ENCODE assay signal across 9 mouse cellular contexts in the genomic region with DNA sequence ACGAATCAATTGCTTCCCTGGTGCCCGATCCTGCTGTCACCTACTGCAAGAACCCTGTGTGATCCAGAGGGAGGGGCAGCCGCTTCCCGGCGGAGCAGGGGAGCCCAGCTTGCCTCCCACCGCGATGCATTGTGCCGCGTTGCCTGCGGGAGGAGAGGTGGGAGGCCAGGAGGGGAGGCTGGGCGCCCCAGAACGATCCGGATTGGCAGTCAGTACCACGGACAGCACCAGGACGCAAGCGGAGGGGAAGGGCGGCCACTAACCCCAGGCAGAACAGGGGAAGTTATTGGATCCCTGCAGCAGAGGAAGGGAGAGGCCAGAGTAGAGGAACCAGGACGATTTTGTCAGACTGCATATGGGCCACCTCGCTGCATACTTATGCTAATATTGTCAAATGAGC. TPM values are rescaled to one million over a fixed set of nuclear protein-coding genes. Genes with fewer than 3 reads are reported as not detected.
DNase-seq lines count a peak whose midpoint lies in the region; ATAC-seq and TF ChIP-seq lines count a peak whose summit lies in the region.
"Had no signal": no experiment of that assay in that cellular context is flagged by ENCODE, and none has a peak within 500 bp of the region (broad histone marks: within the 10 kb centered on the region; RNA-seq: fewer than 3 reads in every experiment).

No protein-coding gene starts in this region.

- H3K36me3 ChIP-seq in embryonic facial prominence, embryonic 13.5 days, result no peaks in the 10 kb centered on the region
- H3K36me3 ChIP-seq in hindbrain, embryonic 12.5 days, result no peaks in the 10 kb centered on the region
- no peaks in the 10 kb centered on the region for H3K36me3 ChIP-seq in midbrain, postnatal 0 days (ENCODE audit: insufficient read depth, low read length)
- H3K36me3 ChIP-seq: liver, embryonic 15.5 days had no signal

- ATAC-seq in embryonic facial prominence, embryonic 13.5 days (ENCODE audit: insufficient number of reproducible peaks, insufficient read depth, low FRiP score, low TSS enrichment, low read depth), result no peak
- ATAC-seq in hindbrain, embryonic 12.5 days (ENCODE audit: low FRiP score), result 0 out of 2 replicates have a peak, but pooled peaks have one; percentile 6
- peak; percentile 58; the same call in 1 of the 2 replicates for ATAC-seq in midbrain, postnatal 0 days (ENCODE audit: low FRiP score)

- peak overlapping the region; percentile 35 for H3K4me2 ChIP-seq in embryonic facial prominence, embryonic 13.5 days
- H3K4me2 ChIP-seq in hindbrain, embryonic 12.5 days (replicated peaks), result peak overlapping the region; percentile 60
- H3K4me2 ChIP-seq in midbrain, postnatal 0 days (ENCODE audit: low read depth, low read length, poor library complexity, severe bottlenecking), result peak overlapping the region; percentile 72
- H3K4me2 ChIP-seq: liver, embryonic 15.5 days had no signal

- peaks cover 32% of the 10 kb centered on the region for H3K27me3 ChIP-seq in embryonic facial prominence, embryonic 13.5 days
- peaks cover 14% of the 10 kb centered on the region; the same call in 1 of the 2 replicates for H3K27me3 ChIP-seq in hindbrain, embryonic 12.5 days
- no peaks in the 10 kb centered on the region for H3K27me3 ChIP-seq in midbrain, postnatal 0 days (ENCODE audit: insufficient read depth, low read length)

- intact Hi-C loops in left cerebral cortex, postnatal 4 days (cut with DNase I), result loop anchor here (10.0 kb wide), 1 partner anchor 115 kb away; no protein-coding TSS in a partner anchor

- no peaks in the 10 kb centered on the region for H3K9me3 ChIP-seq in embryonic facial prominence, embryonic 13.5 days
- H3K9me3 ChIP-seq in hindbrain, embryonic 12.5 days (replicated peaks), result no peaks in the 10 kb centered on the region
- H3K9me3 ChIP-seq in midbrain, postnatal 0 days (ENCODE audit: low read length), result no peaks in the 10 kb centered on the region
- H3K9me3 ChIP-seq: liver, embryonic 15.5 days had no signal

- H3K27ac ChIP-seq in embryonic facial prominence, embryonic 13.5 days, result no peak overlapping the region
- peak overlapping the region; percentile 52; the same call in 1 of the 2 replicates for H3K27ac ChIP-seq in hindbrain, embryonic 12.5 days
- peak overlapping the region; percentile 62 for H3K27ac ChIP-seq in midbrain, postnatal 0 days (ENCODE audit: low read depth, low read length)
- H3K27ac ChIP-seq: liver, embryonic 15.5 days had no signal

- no peak overlapping the region for H3K4me3 ChIP-seq in embryonic facial prominence, embryonic 13.5 days
- peak overlapping the region; percentile 34 for H3K4me3 ChIP-seq in hindbrain, embryonic 12.5 days
- H3K4me3 ChIP-seq in midbrain, postnatal 0 days (ENCODE audit: low read depth, low read length), result peak overlapping the region; percentile 46
- H3K4me3 ChIP-seq: liver, embryonic 15.5 days had no signal

- no peak overlapping the region for H3K9ac ChIP-seq in embryonic facial prominence, embryonic 13.5 days
- H3K9ac ChIP-seq in hindbrain, embryonic 12.5 days, result peak overlapping the region; percentile 46; the same call in 1 of the 2 replicates
- H3K9ac ChIP-seq in midbrain, postnatal 0 days (replicated peaks; ENCODE audit: low read length, poor library complexity, severe bottlenecking), result peak overlapping the region; percentile 57
- H3K9ac ChIP-seq: liver, embryonic 15.5 days had no signal

- H3K4me1 ChIP-seq in embryonic facial prominence, embryonic 13.5 days, result peaks cover 6% of the 10 kb centered on the region; the same call in 1 of the 2 replicates
- peaks cover 23% of the 10 kb centered on the region for H3K4me1 ChIP-seq in hindbrain, embryonic 12.5 days
- peaks cover 8% of the 10 kb centered on the region; the same call in 1 of the 2 replicates for H3K4me1 ChIP-seq in midbrain, postnatal 0 days (ENCODE audit: insufficient read depth, low read length)
- H3K4me1 ChIP-seq: liver, embryonic 15.5 days had no signal

- peak; percentile 7 for DNase-seq in heart, adult 8-10 months (ENCODE audit: low spot score)
- no peak for DNase-seq in heart, adult 11 months
- peak; percentile 65 to 69 for DNase-seq in adrenal gland, postnatal 36 days
- peak; percentile 58 for DNase-seq in left cerebral cortex, postnatal 4 days
- DNase-seq in midbrain, postnatal 0 days (ENCODE audit: low spot score), result peak; percentile 64
- DNase-seq in testis, postnatal 10 days (ENCODE audit: low spot score), result peak; percentile 86

- WGBS in embryonic facial prominence, embryonic 13.5 days, result 0% methylated on average over 19 of the region's 19 CpGs
- WGBS in hindbrain, embryonic 12.5 days, result under 1% methylated on average over 19 of the region's 19 CpGs
- under 1% methylated on average over 19 of the region's 19 CpGs for WGBS in midbrain, postnatal 0 days

- TF ChIP-seq CTCF in midbrain, postnatal 0 days (IDR thresholded peaks at IDR 0.05), result no peak

RNA-seq across cellular contexts. Expression of gene Rph3a, which starts 0.5 kb away (rescaled TPM):
- total RNA-seq in heart, adult 8-10 months (2022), result under 1 TPM in 2 of 4 experiments, not detected in 2; 0.06 to 0.12 TPM
- total RNA-seq in adrenal gland, postnatal 36 days (2021), result 1 to 10 TPM; 2.3 to 3.2 TPM
- polyA plus RNA-seq in embryonic facial prominence, embryonic 13.5 days (2015; fragmentation: Nextera tagmentation; extraction: Ambion mirVana), result 0.15 and 0.19 TPM in 2 replicates
- polyA plus RNA-seq in hindbrain, embryonic 12.5 days (2016; fragmentation: Nextera tagmentation; extraction: Ambion mirVana), result 6.7 and 8.8 TPM in 2 replicates
- total RNA-seq in left cerebral cortex, postnatal 4 days (2021), result 100 to 1,000 TPM; 104 TPM
- 43.6 and 44.6 TPM in 2 replicates for total RNA-seq in midbrain, postnatal 0 days (2014; rRNA removed)
- polyA plus RNA-seq in midbrain, postnatal 0 days (2015; fragmentation: Nextera tagmentation; extraction: Ambion mirVana), result 33.3 and 35.5 TPM in 2 replicates

Comparison
In these comparisons a context has a peak if more than half of its experiments do, and no peak if none do; other contexts are left out.
1. RNA of gene Rph3a, which starts 0.5 kb away (total RNA-seq): 104 TPM in left cerebral cortex, postnatal 4 days and 43.6 to 44.6 TPM in midbrain, postnatal 0 days; 2.3 to 3.2 TPM in adrenal gland, postnatal 36 days and 0.06 to 0.12 TPM in heart, adult 8-10 months; every median in the first group is over 10 times any median in the second.
2. Peak in every context shown above with its lines, with median percentiles within 50 percentile points of each other: H3K4me2 ChIP-seq.